Mouse (Mus musculus) intestine, postnatal 0 days (tissue): Measurements from ENCODE around the gene Il1rapl2. TPM values are rescaled to one million over a fixed set of nuclear protein-coding genes. Genes with fewer than 3 reads are reported as not detected.

Experiments
- ATAC-seq: fragments of 200-750 bp; cut with Nextera tagmentation; 2 replicates; pipeline ENCODE4 v1.8.0; 2017; ENCODE audit warnings: mild to moderate bottlenecking, moderate TSS enrichment, moderate library complexity
- H3K27ac ChIP-seq: fragments of 300-500 bp; sonication (generic); 2 replicates; pipeline ENCODE4 v1.5.1; 2014; ENCODE audit warnings: mild to moderate bottlenecking, low read depth, low read length, moderate library complexity
- H3K27me3 ChIP-seq: fragments of 300-500 bp; sonication (generic); replicated peaks from 2 replicates; pipeline ENCODE4 v1.6.1; 2014; ENCODE audit warnings: low read length, mixed read lengths; ENCODE audit not compliant: control insufficient read depth, insufficient read depth
- H3K36me3 ChIP-seq: fragments of 300-500 bp; sonication (generic); 2 replicates; pipeline ENCODE4 v1.6.1; 2014; ENCODE audit warnings: mild to moderate bottlenecking, moderate library complexity; ENCODE audit not compliant: control insufficient read depth, insufficient read depth
- H3K4me1 ChIP-seq: fragments of 300-500 bp; sonication (generic); replicated peaks from 2 replicates; pipeline ENCODE4 v1.6.1; 2014; ENCODE audit warnings: antibody characterized with exemption, low read length, mixed read lengths; ENCODE audit not compliant: control insufficient read depth, insufficient read depth
- H3K4me2 ChIP-seq: fragments of 300-500 bp; sonication (generic); replicated peaks from 2 replicates; pipeline ENCODE4 v1.6.1; 2014; ENCODE audit warnings: low read depth, mild to moderate bottlenecking, moderate library complexity
- H3K4me3 ChIP-seq: fragments of 300-500 bp; sonication (generic); 2 replicates; pipeline ENCODE4 v1.5.1; 2014; ENCODE audit warnings: low read depth, low read length
- H3K9ac ChIP-seq: fragments of 300-500 bp; sonication (generic); 2 replicates; pipeline ENCODE4 v1.6.1; 2014; ENCODE audit warnings: mild to moderate bottlenecking, low read depth, low read length
- H3K9me3 ChIP-seq: fragments of 300-500 bp; sonication (generic); 2 replicates; pipeline ENCODE4 v1.6.1; 2016; ENCODE audit warnings: mixed run types; ENCODE audit not compliant: control insufficient read depth
- CTCF ChIP-seq: sonication (generic); IDR thresholded peaks from 2 replicates; pipeline ENCODE4 v1.5.1; 2016; ENCODE audit warnings: low read depth, mild to moderate bottlenecking, control low read depth, antibody characterized with exemption, moderate library complexity
- whole genome bisulfite sequencing: fragments of 180-500 bp; shearing (Covaris S2); extraction: QIAGEN DNeasy Blood & Tissue Kit; methylation state at CpG from one replicate; pipeline ENCODE4 v1.1.7; 2014; 5-methylcytosine and 5-hydroxymethylcytosine counted together
- polyA plus RNA-seq: library from polyadenylated mRNA; unstranded; fragments of >200 nt; fragmentation: Nextera tagmentation; extraction: Ambion mirVana; gene quantifications from 2 replicates; pipeline ENCODE4 v1.2.1, GENCODE M21; 2015

The Il1rapl2 gene
- polyA plus RNA-seq, result not detected in 2 replicates

DNA sequence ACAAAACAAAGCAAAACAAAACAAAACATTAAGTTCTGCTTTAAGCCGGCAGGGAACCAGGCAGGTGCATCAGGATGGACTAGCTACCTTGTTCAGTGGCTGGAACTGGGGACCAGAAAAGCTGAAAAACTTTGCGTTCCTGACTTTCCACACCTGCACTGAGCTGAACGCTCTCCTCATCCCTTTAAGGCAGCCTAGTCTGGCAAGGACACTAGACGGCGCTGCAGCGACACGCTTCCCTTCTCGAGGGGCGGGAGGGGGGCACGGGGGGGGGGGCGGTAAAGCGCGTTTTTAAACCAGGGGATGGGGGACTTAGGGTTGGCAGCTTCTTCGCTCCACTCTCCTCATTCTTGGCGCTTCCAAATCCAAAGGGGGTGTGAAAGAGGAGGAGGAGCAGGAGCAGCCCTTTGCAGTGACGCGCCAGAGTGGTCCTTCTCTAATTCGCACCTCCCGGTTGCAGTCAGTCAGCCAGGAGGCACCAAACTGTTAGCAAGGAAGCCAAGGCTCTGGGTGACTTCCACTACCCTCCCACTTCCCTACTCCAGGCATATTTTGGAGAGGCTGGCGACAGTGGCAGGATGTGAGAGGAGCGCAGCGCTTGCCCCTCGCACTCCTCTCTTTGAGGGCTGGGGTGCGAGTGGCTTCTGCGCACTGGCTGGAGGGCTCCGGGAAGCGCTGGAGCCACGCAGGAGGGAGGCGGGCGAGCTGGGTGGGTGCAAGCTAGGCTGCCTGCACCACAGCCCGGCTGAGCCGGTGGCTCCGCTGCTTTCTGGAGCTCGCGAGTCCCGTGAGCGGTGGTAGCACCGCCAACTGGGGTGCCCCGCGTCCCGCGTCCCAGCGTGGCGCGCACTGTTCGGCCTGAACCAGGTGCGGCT lies at the start of gene Il1rapl2:
Gene Il1rapl2, plus strand, starts transcription at position 288 of the 875 bp plus-strand sequence.
- Histone ChIP-seq H3K4me2 (peak within 1 kb of the TSS; percentile 46), H3K4me1 (no peaks in the 10 kb centered on the region), H3K27ac (no peak within 1 kb of the TSS), H3K4me3 (peak within 1 kb of the TSS; percentile 17; the same call in 1 of the 2 replicates), H3K9ac (no peak within 1 kb of the TSS), H3K36me3 (no peaks in the 10 kb centered on the region), H3K27me3 (0 out of 2 replicates have a peak, but pooled peaks cover 3% of the 10 kb centered on the region), H3K9me3 (no peaks in the 10 kb centered on the region)
- ATAC-seq, result no peak
- WGBS, result 15% methylated on average over 41 of the region's 47 CpGs
- TF ChIP-seq CTCF, result peak; percentile 32; the same call in 1 of the 2 replicates

DNA sequence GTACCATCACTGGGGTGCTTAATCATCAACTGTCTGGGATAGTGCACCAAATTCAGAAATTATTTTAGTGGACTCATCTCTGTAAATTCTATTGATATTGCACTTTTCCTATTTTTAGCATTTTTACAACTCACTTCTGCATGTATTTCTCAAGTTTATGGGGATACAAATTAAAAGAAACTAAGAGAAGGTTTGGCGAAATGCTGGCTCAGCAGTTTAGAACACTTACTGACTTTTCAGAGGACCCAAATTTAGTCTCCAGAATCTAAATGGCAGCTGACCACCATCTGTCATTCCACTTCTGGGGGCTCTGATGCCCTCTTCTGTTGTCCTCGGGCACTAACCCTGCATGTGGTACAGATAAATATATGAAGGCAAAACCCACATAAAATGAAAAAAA lies 22.1 kb upstream of the Il1rapl2 start:
- H3K9me3 ChIP-seq, result no peaks in the 10 kb centered on the region
- no peak overlapping the region for H3K4me3 ChIP-seq
- no peaks in the 10 kb centered on the region for H3K4me1 ChIP-seq
- no peak for TF ChIP-seq CTCF
- H3K9ac ChIP-seq, result no peak overlapping the region
- H3K27ac ChIP-seq, result no peak overlapping the region
- H3K27me3 ChIP-seq, result no peaks in the 10 kb centered on the region
- WGBS, result 74% methylated on average over 2 of the region's 2 CpGs
- H3K36me3 ChIP-seq, result no peaks in the 10 kb centered on the region
- H3K4me2 ChIP-seq, result no peak overlapping the region
- ATAC-seq, result no peak

DNA sequence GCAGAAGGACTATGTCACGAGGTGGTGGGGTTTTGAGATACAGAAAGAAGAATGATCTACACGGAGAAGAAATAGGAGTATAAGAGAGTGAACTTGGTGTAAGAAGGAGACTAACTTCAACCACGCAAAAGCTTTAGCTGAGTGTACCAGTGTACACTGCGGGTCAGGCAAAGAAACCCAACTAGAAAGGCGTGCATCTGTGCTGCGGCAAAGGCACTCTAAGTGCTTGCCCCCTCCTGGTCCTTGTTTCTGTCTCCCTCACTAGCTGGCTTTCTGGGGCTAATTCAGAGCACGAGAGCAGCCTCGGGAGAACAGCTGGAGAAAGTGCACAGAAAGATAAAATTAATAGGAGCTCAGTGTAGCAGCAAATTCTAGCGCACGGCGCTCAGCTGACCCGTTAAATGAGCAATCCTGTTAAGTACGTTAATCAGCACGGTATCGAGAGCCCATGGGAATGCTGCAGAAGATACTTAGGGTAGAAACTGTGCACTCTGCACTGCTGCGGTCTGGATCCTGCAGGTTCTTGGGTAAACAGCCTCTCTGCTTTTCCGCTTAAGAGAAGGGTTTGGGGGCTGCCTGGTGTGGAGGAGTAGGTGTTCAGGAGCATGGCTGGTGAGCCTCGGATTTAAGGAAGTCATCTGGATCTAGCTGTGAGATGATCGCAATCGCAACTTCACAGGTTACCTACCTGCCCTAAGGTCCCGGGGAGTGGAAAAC lies 778 bp upstream of the Il1rapl2 start:
- H3K36me3 ChIP-seq, result no peaks in the 10 kb centered on the region
- H3K4me1 ChIP-seq, result no peaks in the 10 kb centered on the region
- H3K4me2 ChIP-seq, result peak overlapping the region; percentile 46
- ATAC-seq, result no peak
- TF ChIP-seq CTCF, result no peak
- no peak overlapping the region for H3K9ac ChIP-seq
- H3K9me3 ChIP-seq, result no peaks in the 10 kb centered on the region
- H3K27ac ChIP-seq, result no peak overlapping the region
- 0 out of 2 replicates have a peak, but pooled peaks cover 3% of the 10 kb centered on the region for H3K27me3 ChIP-seq
- peak overlapping the region; percentile 5; the same call in 1 of the 2 replicates for H3K4me3 ChIP-seq
- WGBS, result 28% methylated on average over 21 of the region's 21 CpGs

DNA sequence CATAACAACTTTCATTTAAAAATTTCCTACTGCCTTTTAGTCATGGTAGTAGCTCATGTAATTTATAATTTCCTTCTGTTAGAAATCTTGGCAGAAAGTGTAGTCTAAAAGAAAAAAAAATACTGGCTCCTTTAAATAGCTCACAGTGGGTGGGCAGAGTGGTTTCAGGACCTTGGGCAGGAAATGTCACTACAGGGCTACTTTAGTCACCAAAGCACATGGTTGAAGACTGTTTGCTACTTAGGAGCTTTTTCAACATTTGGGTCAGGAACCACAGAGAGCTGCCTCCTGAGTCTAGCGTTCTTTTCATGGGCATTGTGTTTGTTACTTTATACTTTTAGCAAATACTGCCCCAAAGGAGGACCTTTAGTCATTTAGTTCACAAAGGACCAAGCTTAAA lies 12.2 kb downstream of the Il1rapl2 start:
- 43% methylated on average over 1 of the region's 1 CpGs for WGBS

DNA sequence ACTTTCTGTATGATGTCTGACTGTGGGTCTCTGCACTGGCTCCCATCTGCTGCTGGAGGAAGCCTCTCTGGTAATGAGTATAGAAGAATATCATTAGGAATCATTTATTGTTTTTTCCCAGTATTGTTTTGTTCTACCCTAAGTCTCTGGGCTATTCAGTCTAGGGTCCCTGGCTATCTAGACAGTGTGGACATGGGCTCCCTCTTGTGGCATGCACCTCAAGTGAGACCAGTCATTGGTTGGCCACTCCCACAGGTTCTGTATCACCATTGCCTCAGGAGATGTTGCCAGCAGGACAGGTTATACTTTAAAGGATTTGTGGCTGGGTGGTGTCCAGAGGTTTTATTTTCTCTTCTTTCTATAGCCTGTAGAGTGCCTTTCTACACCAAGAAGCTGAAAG lies 50.3 kb downstream of the Il1rapl2 start:
- H3K36me3 ChIP-seq, result no peaks in the 10 kb centered on the region
- no peak for TF ChIP-seq CTCF
- no peak overlapping the region for H3K4me3 ChIP-seq
- H3K9ac ChIP-seq, result no peak overlapping the region
- ATAC-seq, result no peak
- H3K4me2 ChIP-seq, result no peak overlapping the region
- H3K4me1 ChIP-seq, result no peaks in the 10 kb centered on the region
- H3K9me3 ChIP-seq, result no peaks in the 10 kb centered on the region
- H3K27me3 ChIP-seq, result no peaks in the 10 kb centered on the region
- no peak overlapping the region for H3K27ac ChIP-seq

More for the DNA sequence above, 12.2 kb downstream of the Il1rapl2 start:
- no peak overlapping the region for H3K27ac ChIP-seq
- no peaks in the 10 kb centered on the region for H3K4me1 ChIP-seq
- TF ChIP-seq CTCF, result no peak
- no peak overlapping the region for H3K4me3 ChIP-seq
- no peak for ATAC-seq
- no peaks in the 10 kb centered on the region for H3K9me3 ChIP-seq
- no peaks in the 10 kb centered on the region for H3K27me3 ChIP-seq
- H3K4me2 ChIP-seq, result no peak overlapping the region
- no peak overlapping the region for H3K9ac ChIP-seq
- no peaks in the 10 kb centered on the region for H3K36me3 ChIP-seq

DNA sequence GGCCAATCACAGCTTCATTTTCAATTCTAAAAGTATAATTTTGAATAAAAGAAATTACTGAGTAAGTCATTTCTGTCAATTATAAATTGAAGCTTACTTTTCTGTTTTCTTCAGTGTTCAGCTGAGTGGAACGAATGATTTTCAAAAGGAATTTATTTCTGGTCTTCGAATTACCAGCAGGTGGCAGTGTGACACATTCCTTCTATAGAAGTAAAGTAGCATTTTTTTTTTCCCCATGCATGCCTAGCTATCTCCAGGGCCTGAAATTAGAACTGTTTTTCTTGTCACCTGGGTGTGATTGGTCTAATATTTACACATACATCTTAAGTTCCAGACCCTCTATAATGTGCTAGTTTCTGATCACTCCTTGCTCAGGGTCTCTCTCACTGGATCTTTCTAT lies 96.6 kb downstream of the Il1rapl2 start:
- no peaks in the 10 kb centered on the region for H3K4me1 ChIP-seq
- H3K27me3 ChIP-seq, result no peaks in the 10 kb centered on the region
- H3K9ac ChIP-seq, result no peak overlapping the region
- 29% methylated on average over 2 of the region's 2 CpGs for WGBS
- H3K4me2 ChIP-seq, result no peak overlapping the region
- no peaks in the 10 kb centered on the region for H3K36me3 ChIP-seq
- H3K27ac ChIP-seq, result no peak overlapping the region
- ATAC-seq, result no peak
- TF ChIP-seq CTCF, result peak; percentile 56
- H3K9me3 ChIP-seq, result no peaks in the 10 kb centered on the region
- no peak overlapping the region for H3K4me3 ChIP-seq
